Mouse (Mus musculus): ENCODE data around the gene Exoc4.

GRCm38 (mm10) chr6:33468480-33468879, 219.6 kb downstream of the Exoc4 start:
- TF ChIP-seq POLR2A (IDR thresholded peaks at IDR 0.05; ENCODE audit: insufficient read length, low read depth) (no peak), MYOG (IDR thresholded peaks at IDR 0.05; ENCODE audit: control insufficient read depth in 1 of 3, insufficient read depth in 1 of 3, insufficient read length in 2 of 3, low read depth in 2 of 3) (no peak), POLR2AphosphoS2 (IDR thresholded peaks at IDR 0.05; ENCODE audit: insufficient read length, low read depth) (no peak), USF1 (IDR thresholded peaks at IDR 0.05; ENCODE audit: low read depth) (no peak), TCF3 (IDR thresholded peaks at IDR 0.05; ENCODE audit: insufficient read length, low read depth) (no peak), E2F4 (IDR thresholded peaks at IDR 0.05; ENCODE audit: insufficient read depth) (no peak), MAX (IDR thresholded peaks at IDR 0.05; ENCODE audit: low read depth) (no peak), TCF12 (IDR thresholded peaks at IDR 0.05; ENCODE audit: insufficient read depth, poor library complexity, severe bottlenecking) (no peak)
